Mouse (Mus musculus): ENCODE results near the gene Gpr119.

The Gpr119 gene

DNA sequence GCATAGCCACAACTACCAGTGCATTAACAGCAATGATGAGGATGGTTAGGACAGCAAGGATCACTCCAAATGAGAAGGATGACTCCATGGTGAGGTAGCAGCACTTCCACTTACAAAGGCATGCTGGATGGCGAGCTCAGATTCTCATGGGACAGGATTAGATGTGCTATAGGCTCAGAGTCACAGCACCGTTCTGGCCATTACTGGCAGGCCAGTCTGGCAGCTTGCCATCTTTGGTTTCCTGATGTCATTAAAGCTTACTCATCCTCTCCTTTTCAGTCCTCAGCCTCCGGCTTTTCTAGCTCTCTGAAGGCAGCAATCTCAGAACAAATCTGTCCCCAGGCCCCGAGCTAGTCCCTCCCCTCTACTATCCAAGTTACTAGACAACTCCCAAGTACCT, at the start of gene Gpr119:
Gene Gpr119, minus strand, starts transcription at position 308 of the 400 bp plus-strand sequence.
- DNase-seq (ENCODE audit: low spot score in 2 of 2), result no peak

DNA sequence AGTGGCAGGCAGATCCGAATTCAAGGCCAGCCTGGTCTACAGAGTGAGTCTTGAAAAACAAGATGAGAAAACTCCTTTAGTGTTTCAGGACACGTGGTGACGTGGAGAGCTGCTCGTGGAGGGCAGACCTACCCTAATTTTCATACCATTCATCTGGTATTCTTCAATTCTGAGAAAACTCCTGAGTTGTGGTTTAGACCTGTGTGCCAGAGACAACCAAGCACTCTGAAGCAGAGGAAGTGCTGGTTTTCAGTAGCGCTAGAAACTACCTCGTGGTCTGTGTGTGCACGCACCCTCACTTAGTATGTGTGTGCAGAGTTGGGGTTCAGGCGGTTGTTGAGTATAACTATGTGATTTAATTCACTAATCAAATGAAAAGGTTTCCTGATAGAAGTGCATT, 38.6 kb upstream of the Gpr119 start:
- DNase-seq (ENCODE audit: low spot score in 2 of 2), result no peak

DNA sequence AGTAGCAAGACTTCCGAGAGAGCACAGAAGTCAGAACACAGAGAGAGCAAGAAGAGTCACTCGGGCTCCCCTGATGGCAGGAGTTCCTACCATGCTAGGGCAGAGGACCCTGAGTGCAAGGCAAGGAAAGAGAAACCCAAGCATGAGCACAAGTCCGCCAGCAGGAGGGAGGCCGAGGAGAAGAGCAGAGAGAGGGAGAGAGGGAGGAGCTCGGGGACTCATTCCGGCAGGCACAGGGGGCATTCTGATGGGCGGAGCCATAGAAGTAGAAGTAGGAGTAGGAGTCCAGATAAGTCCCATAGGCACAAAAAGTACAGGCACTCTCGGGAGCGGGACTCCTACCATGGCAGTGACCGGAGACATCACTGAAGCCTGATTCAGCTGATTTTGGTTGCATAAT, 35.4 kb upstream of the Gpr119 start:
- DNase-seq (ENCODE audit: low spot score in 2 of 2), result no peak

DNA sequence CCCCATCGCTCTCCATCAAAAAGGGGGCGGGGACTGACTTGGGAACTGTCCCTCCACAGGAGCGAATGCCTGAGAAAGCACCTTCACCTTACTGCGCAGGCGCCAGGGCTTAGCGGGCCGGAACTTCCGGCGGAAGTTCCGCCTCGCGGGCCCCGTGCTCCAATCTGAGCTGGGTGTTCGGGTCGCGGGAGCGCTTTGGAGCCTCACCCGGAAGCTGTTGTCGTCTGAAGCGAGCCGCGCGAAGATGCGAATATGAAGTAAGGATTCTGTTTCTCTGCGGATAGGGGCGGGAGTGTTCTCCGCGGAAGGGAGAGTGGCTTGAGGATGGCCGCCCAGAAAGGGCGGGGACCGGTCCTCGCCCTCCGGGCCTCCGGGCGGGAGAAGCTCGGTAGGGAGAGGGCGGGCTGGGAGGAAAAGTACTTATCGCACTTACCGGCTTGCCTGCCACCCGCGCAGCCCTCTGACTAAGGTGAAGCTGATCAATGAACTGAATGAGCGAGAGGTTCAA, 20.6 kb upstream of the Gpr119 start, which contains the start of gene Rbmx2:
Gene Rbmx2, plus strand, starts transcription at position 141 of the 508 bp plus-strand sequence.
- peak; percentile 87 to 90 for DNase-seq (ENCODE audit: low spot score in 2 of 2)

DNA sequence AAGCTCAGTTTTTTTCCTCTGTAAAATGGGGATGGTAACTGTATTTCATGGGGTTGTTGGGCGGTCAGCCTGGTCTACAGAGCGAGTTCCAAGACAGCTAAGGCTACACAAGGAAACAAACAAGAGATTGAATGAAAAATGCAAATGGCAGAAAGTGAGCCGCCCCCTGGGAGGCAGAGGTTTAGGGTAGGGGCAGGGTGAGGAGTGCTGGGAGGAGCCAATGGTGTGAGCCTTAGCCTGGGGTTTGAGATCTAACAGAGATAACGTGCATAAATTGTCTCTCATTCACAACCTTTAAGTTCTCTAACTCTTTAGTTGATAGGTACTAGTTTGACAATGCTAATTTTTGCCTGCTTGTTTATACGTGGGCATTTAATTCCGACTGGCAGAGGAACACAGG, 20.2 kb upstream of the Gpr119 start:
- DNase-seq (ENCODE audit: low spot score in 2 of 2), result no peak

DNA sequence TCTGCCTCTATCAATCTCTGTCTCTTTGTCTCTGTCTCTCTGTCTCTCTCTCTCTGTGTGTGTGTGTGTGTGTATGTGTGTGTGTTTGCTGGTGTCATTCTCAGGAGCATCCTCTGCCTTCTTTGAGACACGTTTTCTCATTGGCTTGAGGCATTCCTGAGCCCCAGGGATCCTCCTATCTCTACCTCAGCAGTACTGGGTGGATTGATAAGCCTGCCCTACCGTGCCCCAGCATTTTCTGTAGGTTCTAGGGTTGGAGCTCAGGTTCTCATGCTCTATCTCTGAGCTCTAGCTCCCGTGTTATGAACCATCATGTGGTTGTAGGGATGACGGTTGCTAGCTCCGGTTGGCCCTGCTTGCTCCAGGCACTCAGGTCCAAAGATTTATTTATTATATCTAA, 9.6 kb upstream of the Gpr119 start:
- no peak for DNase-seq (ENCODE audit: low spot score in 2 of 2)

DNA sequence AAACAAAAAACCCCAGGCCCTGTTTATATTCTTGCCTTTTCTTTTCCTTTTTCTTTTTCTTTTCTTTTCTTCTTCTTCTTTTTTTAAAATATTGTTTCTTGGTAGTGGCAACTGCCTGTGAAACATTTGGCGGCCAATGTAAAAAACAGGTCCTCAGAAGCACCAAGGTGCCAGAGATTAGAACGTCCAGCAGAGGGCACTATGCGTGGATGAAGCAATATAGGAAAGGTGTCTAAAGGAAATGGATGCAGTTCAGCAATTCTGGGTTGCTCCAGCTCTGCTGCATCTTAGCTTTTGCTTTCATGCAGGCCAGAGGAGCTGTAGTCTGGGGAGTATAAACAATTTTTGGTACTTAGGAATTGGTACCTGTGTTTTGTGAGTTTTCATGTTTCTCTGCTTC, 9.2 kb upstream of the Gpr119 start:
- DNase-seq (ENCODE audit: low spot score in 2 of 2), result peak in 1 of 2 experiments; percentile 17

DNA sequence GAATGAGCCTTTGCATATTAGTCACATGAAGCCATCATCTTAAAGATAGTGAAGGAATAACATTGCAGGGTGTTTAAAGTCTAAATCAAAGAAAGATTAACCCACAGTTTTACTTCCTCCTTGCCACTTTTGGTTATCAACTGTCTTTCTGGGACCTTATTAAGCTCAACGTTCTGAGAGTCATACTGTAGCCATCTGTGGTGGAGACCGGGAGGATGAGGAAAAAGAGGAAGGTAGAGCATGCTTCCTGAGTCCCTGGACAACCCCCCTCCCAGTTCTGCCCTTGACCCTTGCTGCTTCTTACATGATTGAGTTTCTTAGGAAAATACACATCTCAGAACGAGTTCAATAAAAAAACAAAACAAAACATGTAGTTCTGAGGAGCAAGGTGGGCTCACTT, 2.6 kb downstream of the Gpr119 start:
- no peak for DNase-seq (ENCODE audit: low spot score in 2 of 2)

DNA sequence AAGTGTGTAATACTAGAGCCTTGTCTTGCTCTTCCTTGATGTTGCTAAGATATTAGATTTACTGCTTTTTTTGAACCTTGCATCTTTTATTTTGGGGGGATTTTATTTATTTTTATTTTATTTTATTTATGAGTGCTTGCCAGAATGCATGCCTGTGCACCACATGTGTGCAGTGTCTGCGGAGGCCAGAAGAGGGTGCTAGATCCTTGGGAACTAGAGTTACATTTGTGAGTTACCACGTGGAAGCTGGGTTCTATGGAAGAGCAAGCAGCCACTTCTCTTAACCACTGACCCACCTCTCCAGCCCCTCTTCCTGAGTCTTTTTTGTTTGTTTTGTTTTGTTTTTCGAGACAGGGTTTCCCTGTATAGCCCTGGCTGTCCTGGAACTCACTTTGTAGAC, 4.7 kb downstream of the Gpr119 start:
- DNase-seq (ENCODE audit: low spot score in 2 of 2), result no peak

DNA sequence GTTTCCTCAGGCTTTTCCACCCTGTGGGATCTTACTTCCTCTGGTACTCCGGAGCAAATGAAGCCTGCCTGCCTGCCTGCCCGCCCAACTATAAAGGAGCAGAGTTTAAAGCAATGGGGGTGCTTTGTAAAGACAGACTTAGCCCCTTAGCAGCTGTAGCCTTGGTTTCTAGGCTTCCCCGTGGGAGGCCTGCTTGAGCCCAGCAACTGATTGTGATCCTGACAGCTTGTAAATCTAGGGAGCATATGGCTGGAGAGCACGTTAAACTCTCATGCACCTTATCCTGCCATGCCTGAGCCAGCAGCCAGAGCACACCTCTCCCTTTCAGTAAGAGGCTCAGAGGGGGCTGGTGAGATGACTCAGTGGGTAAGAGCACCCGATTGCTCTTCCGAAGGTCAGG, 7.5 kb downstream of the Gpr119 start:
- no peak for DNase-seq (ENCODE audit: low spot score in 2 of 2)

DNA sequence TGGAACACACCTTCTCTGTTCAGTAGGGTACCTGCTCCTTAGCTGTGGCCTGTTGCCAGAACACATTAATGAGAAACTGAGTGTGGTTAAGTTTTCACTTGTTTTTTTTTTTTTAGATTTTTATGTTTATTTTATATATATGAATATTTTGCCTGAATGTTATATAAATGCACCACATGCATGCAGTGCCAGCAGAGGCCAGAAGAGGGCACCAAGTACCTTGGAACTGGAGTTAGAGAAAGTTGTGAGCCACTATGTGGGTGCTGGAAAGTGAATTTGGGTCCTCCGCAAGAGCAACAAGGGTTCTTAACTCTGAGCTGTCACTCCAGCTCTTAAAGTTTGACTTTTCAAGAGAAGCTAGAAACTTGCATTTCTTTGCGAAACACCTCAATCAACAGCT, 30.2 kb downstream of the Gpr119 start:
- DNase-seq (ENCODE audit: low spot score in 2 of 2), result peak in 1 of 2 experiments; percentile 9

DNA sequence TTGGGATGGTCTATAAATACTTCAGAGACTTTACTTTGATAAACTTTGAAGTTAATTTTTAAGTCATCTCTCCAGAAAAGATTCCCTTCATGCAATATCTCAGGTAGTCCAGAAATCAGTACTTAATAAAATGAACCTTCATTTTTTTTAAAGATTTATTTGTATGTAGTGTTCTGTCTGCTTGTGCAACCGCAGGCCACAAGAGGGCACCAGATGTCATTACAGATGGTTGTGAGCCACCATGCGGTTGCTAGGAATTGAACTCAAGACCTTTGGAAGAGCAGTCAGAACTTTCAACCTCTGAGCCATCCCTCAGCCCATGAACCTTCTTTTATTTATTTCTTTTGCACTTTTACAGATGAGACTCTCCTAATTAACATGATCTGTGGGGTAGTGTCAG, 37.2 kb downstream of the Gpr119 start:
- no peak for DNase-seq (ENCODE audit: low spot score in 2 of 2)

DNA sequence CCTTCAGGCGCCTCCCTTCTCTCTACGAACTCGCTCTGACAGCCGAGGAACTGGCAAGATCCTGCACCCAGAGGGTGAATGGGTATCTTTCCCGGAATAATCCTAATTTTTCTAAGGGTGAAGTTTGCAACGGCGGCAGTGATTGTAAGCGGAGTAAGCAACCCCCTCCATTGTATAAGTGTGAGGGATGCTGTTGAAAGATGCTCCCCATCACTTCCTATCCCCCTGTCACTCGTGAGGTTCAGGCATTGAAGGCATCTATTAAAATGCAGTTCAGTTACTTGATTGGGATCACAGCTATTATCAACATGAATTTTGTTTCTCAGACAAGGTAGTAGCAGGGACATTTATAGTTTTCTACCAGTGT, 50.2 kb downstream of the Gpr119 start:
- no peak for DNase-seq (ENCODE audit: low spot score in 2 of 2)

DNA sequence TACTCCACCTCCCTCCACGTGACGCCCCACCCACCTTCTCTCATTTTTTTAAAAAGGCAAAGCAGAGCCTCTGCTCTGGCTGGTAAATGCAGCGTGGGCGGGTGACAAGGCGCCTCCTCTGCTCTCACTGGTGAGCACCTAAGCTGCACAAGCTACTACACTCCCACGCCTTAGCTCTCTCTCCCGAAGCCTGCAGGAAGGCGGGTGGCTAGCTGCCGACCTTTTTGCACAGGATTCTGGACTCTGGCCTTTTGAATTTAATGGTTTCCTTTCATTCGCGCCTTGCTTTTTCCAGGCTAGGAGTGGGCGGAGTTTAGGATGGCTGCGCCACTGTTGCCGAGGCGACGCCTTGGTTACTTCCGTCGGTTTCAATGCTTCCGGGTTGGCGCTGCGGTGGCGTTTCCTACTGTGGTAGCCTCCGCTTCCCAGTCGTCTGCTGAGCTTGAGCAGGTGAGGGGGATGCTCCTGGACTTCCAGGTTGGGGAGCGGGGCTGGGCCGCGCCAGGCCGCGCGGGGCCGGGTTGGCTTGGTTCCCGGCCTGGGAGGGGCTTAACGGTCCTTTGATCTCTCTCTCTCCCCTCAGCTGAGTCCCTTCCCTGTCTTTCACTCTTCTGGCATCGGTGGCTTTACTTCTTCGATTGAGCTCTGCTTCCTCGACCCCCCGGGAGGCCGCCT, 50.8 kb downstream of the Gpr119 start, which contains the start of gene Slc25a14:
Gene Slc25a14, plus strand, starts transcription at position 35 of the 675 bp plus-strand sequence.
- DNase-seq (ENCODE audit: low spot score in 2 of 2), result peak; percentile 70 to 80

DNA sequence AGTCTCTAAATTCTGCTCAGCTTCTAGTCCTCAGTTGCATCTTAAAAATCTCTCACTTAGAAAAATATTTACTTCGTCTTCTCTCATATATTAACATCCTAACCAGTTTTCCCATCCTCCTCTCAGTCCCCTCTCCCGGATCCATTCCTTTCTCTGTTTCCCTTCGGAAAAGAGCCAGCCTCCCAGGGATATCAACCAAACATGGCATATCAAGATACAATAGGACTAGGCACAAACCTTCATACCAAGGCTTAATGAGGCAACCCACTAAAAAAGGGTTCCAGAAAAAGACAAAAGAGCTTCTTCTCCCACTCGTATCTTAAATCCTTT, 51.3 kb downstream of the Gpr119 start:
- DNase-seq (ENCODE audit: low spot score in 2 of 2), result no peak

Measured in heart, adult 9 months (tissue).